Mouse (Mus musculus) heart, embryonic 13.5 days (tissue): ENCODE data around the gene Lsp1. TPM values are rescaled to one million over a fixed set of nuclear protein-coding genes. Genes with fewer than 3 reads are reported as not detected.
A peak's percentile ranks its signal among the peaks of the same experiment; 100 is the strongest.

Experiments
- ATAC-seq: fragments of 200-750 bp; cut with Nextera tagmentation; 2 replicates; pipeline ENCODE4 v1.8.0; 2017; ENCODE audit warnings: moderate TSS enrichment; ENCODE audit not compliant: insufficient number of reproducible peaks, low FRiP score, low TSS enrichment; ENCODE audit errors: extremely low read depth
- H3K27ac ChIP-seq: fragments of 300-500 bp; sonication (generic); replicated peaks from 2 replicates; pipeline ENCODE4 v1.5.1; 2015; ENCODE audit warnings: moderate library complexity, mild to moderate bottlenecking, inconsistent platforms
- H3K27me3 ChIP-seq: fragments of 300-500 bp; sonication (generic); replicated peaks from 2 replicates; pipeline ENCODE4 v1.6.1; 2015; ENCODE audit warnings: mild to moderate bottlenecking, inconsistent platforms
- H3K36me3 ChIP-seq: fragments of 300-500 bp; sonication (generic); 2 replicates; pipeline ENCODE4 v1.6.1; 2015; ENCODE audit warnings: mild to moderate bottlenecking, inconsistent platforms
- H3K4me1 ChIP-seq: fragments of 300-500 bp; sonication (generic); 2 replicates; pipeline ENCODE4 v1.6.1; 2015; ENCODE audit warnings: inconsistent platforms
- H3K4me2 ChIP-seq: fragments of 300-500 bp; sonication (generic); 2 replicates; pipeline ENCODE4 v1.6.1; 2015; ENCODE audit warnings: inconsistent platforms, mild to moderate bottlenecking, moderate library complexity
- H3K4me3 ChIP-seq: fragments of 300-500 bp; sonication (generic); 2 replicates; pipeline ENCODE4 v1.5.1; 2015; ENCODE audit warnings: moderate library complexity, mild to moderate bottlenecking, inconsistent platforms
- H3K9ac ChIP-seq: fragments of 300-500 bp; sonication (generic); 2 replicates; pipeline ENCODE4 v1.6.1; 2015; ENCODE audit warnings: inconsistent platforms, mild to moderate bottlenecking, moderate library complexity
- H3K9me3 ChIP-seq: fragments of 300-500 bp; sonication (generic); 2 replicates; pipeline ENCODE4 v1.6.1; 2016; ENCODE audit warnings: inconsistent platforms
- WGBS: fragments of 180-500 bp; shearing (Covaris S2); methylation state at CpG from one replicate; pipeline ENCODE4 v1.1.7; 2015; ENCODE audit warnings: mixed read lengths; 5-methylcytosine and 5-hydroxymethylcytosine counted together
- polyA plus RNA-seq: library from polyadenylated mRNA; unstranded; fragments of >200 nt; fragmentation: Nextera tagmentation; extraction: Ambion mirVana; gene quantifications from 2 replicates; pipeline ENCODE4 v1.2.1, GENCODE M21; 2015

Gene Lsp1
- 51.0 and 54.6 TPM in 2 replicates for polyA plus RNA-seq

GRCm38 (mm10) chr7:142460636-142461077 lies at the start of gene Lsp1:
Gene Lsp1, plus strand, starts transcription at chr7:142460809.
- H3K9ac ChIP-seq: peak within 1 kb of the TSS; percentile 50
- no peak within 1 kb of the TSS for H3K4me2 ChIP-seq
- H3K4me3 ChIP-seq: no peak within 1 kb of the TSS
- peaks cover 80% of the 10 kb centered on the region for H3K4me1 ChIP-seq
- no peak for ATAC-seq
- no peaks in the 10 kb centered on the region for H3K36me3 ChIP-seq
- WGBS: 93% methylated on average over 7 of the region's 7 CpGs
- H3K27ac ChIP-seq: peak within 1 kb of the TSS; percentile 99
- no peaks in the 10 kb centered on the region for H3K9me3 ChIP-seq
- H3K27me3 ChIP-seq: no peaks in the 10 kb centered on the region

- Histone ChIP-seq H3K27me3 (no peaks in the 10 kb centered on the region; the same call in 1 of the 2 replicates), H3K4me3 (no peak overlapping the region), H3K9ac (no peak overlapping the region), H3K27ac (no peak overlapping the region), H3K4me2 (no peak overlapping the region), H3K36me3 (no peaks in the 10 kb centered on the region), H3K4me1 (no peaks in the 10 kb centered on the region), H3K9me3 (no peaks in the 10 kb centered on the region)
- no peak for ATAC-seq
- 73% methylated on average over 6 of the region's 6 CpGs for WGBS
These were observed 47.3 kb upstream of the Lsp1 start for GRCm38 (mm10) chr7:142413285-142413684.

- Histone ChIP-seq H3K27ac (no peak overlapping the region), H3K36me3 (no peaks in the 10 kb centered on the region), H3K9me3 (no peaks in the 10 kb centered on the region), H3K4me2 (no peak overlapping the region), H3K9ac (no peak overlapping the region), H3K27me3 (no peaks in the 10 kb centered on the region), H3K4me3 (no peak overlapping the region), H3K4me1 (no peaks in the 10 kb centered on the region)
- ATAC-seq: no peak
- 44% methylated on average over 4 of the region's 4 CpGs for WGBS
These were observed 45.3 kb upstream of the Lsp1 start for GRCm38 (mm10) chr7:142415314-142415713.

GRCm38 (mm10) chr7:142416225-142416624 lies 44.4 kb upstream of the Lsp1 start:
- Histone ChIP-seq H3K27ac (no peak overlapping the region), H3K9ac (no peak overlapping the region), H3K9me3 (no peaks in the 10 kb centered on the region), H3K4me3 (no peak overlapping the region), H3K4me1 (no peaks in the 10 kb centered on the region), H3K36me3 (no peaks in the 10 kb centered on the region), H3K27me3 (no peaks in the 10 kb centered on the region), H3K4me2 (no peak overlapping the region)
- ATAC-seq: no peak
- WGBS: 53% methylated on average over 3 of the region's 3 CpGs

- no peak for ATAC-seq
- Histone ChIP-seq H3K4me1 (no peaks in the 10 kb centered on the region), H3K27me3 (no peaks in the 10 kb centered on the region), H3K27ac (no peak overlapping the region), H3K4me2 (no peak overlapping the region), H3K9me3 (no peaks in the 10 kb centered on the region), H3K9ac (no peak overlapping the region), H3K4me3 (no peak overlapping the region), H3K36me3 (no peaks in the 10 kb centered on the region)
- WGBS: 87% methylated on average over 2 of the region's 2 CpGs
These were observed 42.6 kb upstream of the Lsp1 start for GRCm38 (mm10) chr7:142418027-142418426.

GRCm38 (mm10) chr7:142418679-142419078 lies 41.9 kb upstream of the Lsp1 start:
- H3K9ac ChIP-seq: no peak overlapping the region

GRCm38 (mm10) chr7:142419887-142420286 lies 40.7 kb upstream of the Lsp1 start:
- WGBS: 62% methylated on average over 5 of the region's 5 CpGs
- no peak overlapping the region for H3K9ac ChIP-seq
- ATAC-seq: no peak
- no peaks in the 10 kb centered on the region for H3K4me1 ChIP-seq
- no peaks in the 10 kb centered on the region for H3K27me3 ChIP-seq
- H3K27ac ChIP-seq: no peak overlapping the region
- no peak overlapping the region for H3K4me2 ChIP-seq
- H3K36me3 ChIP-seq: no peaks in the 10 kb centered on the region
- no peak overlapping the region for H3K4me3 ChIP-seq
- no peaks in the 10 kb centered on the region for H3K9me3 ChIP-seq

More at GRCm38 (mm10) chr7:142418679-142419078, 41.9 kb upstream of the Lsp1 start:
- H3K27me3 ChIP-seq: no peaks in the 10 kb centered on the region
- no peak overlapping the region for H3K27ac ChIP-seq
- H3K9me3 ChIP-seq: no peaks in the 10 kb centered on the region
- H3K4me3 ChIP-seq: no peak overlapping the region
- ATAC-seq: no peak
- WGBS: 88% methylated on average over 8 of the region's 8 CpGs
- H3K36me3 ChIP-seq: no peaks in the 10 kb centered on the region
- H3K4me2 ChIP-seq: no peak overlapping the region
- H3K4me1 ChIP-seq: no peaks in the 10 kb centered on the region

- no peak overlapping the region for H3K4me2 ChIP-seq
- 58% methylated on average over 2 of the region's 2 CpGs for WGBS
- H3K27me3 ChIP-seq: no peaks in the 10 kb centered on the region
- no peak overlapping the region for H3K4me3 ChIP-seq
- no peak overlapping the region for H3K27ac ChIP-seq
- peaks cover 4% of the 10 kb centered on the region; the same call in 1 of the 2 replicates for H3K4me1 ChIP-seq
- H3K9me3 ChIP-seq: no peaks in the 10 kb centered on the region
- H3K36me3 ChIP-seq: no peaks in the 10 kb centered on the region
- no peak overlapping the region for H3K9ac ChIP-seq
- no peak for ATAC-seq
These were observed 38.8 kb upstream of the Lsp1 start for GRCm38 (mm10) chr7:142421826-142422225.

- WGBS: 55% methylated on average over 11 of the region's 11 CpGs
- H3K9me3 ChIP-seq: no peaks in the 10 kb centered on the region
- no peaks in the 10 kb centered on the region for H3K27me3 ChIP-seq
- no peak overlapping the region for H3K4me3 ChIP-seq
- peaks cover 22% of the 10 kb centered on the region for H3K4me1 ChIP-seq
- no peak overlapping the region for H3K4me2 ChIP-seq
- no peak for ATAC-seq
- no peak overlapping the region for H3K9ac ChIP-seq
- no peaks in the 10 kb centered on the region for H3K36me3 ChIP-seq
- no peak overlapping the region for H3K27ac ChIP-seq
These were observed 34.9 kb upstream of the Lsp1 start for GRCm38 (mm10) chr7:142425641-142426213.

GRCm38 (mm10) chr7:142428213-142428612 lies 32.4 kb upstream of the Lsp1 start:
- Histone ChIP-seq H3K27ac (no peak overlapping the region), H3K4me2 (no peak overlapping the region), H3K36me3 (no peaks in the 10 kb centered on the region), H3K9me3 (no peaks in the 10 kb centered on the region), H3K4me1 (peaks cover 31% of the 10 kb centered on the region), H3K27me3 (no peaks in the 10 kb centered on the region), H3K9ac (no peak overlapping the region), H3K4me3 (no peak overlapping the region)
- 18% methylated on average over 7 of the region's 7 CpGs for WGBS
- peak; percentile 63; the same call in 1 of the 2 replicates for ATAC-seq

- Histone ChIP-seq H3K36me3 (no peaks in the 10 kb centered on the region), H3K4me1 (peaks cover 46% of the 10 kb centered on the region), H3K27ac (peak overlapping the region; percentile 70), H3K27me3 (no peaks in the 10 kb centered on the region), H3K4me2 (peak overlapping the region; percentile 10; the same call in 1 of the 2 replicates), H3K9me3 (no peaks in the 10 kb centered on the region), H3K4me3 (no peak overlapping the region), H3K9ac (peak overlapping the region; percentile 41; the same call in 1 of the 2 replicates)
- 30% methylated on average over 12 of the region's 12 CpGs for WGBS
- ATAC-seq: 0 out of 2 replicates have a peak, but pooled peaks have one; percentile 7
These were observed 30.4 kb upstream of the Lsp1 start for GRCm38 (mm10) chr7:142430160-142430678.

- H3K27ac ChIP-seq: peak overlapping the region; percentile 70
- H3K9me3 ChIP-seq: no peaks in the 10 kb centered on the region
- H3K4me1 ChIP-seq: peaks cover 45% of the 10 kb centered on the region
- H3K4me3 ChIP-seq: no peak overlapping the region
- 85% methylated on average over 14 of the region's 14 CpGs for WGBS
- no peaks in the 10 kb centered on the region for H3K27me3 ChIP-seq
- H3K4me2 ChIP-seq: no peak overlapping the region
- ATAC-seq: no peak
- no peak overlapping the region; the same call in 1 of the 2 replicates for H3K9ac ChIP-seq
- no peaks in the 10 kb centered on the region for H3K36me3 ChIP-seq
These were observed 29.5 kb upstream of the Lsp1 start for GRCm38 (mm10) chr7:142431106-142431505.
